Mouse (Mus musculus): Measurements from ENCODE around the gene Arhgap20.

DNA sequence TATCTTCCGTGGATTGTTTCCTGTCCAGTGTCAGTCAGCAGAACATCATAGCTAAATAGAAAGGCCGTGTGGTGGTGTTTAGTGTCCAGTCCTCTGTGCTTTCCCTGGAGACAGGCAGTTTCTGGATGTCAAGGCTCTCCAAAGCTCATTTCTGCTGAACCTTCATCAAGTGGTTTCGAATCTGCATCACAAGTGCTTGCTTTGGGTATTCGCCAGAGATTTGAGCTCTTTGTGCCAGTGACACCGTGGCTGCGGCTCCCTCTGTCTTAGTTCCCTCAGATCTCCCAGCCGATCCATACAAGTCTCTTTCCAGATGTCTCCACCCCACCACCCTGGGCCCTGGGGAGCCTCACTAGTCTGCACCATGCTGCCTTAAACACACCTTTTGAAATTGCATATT is 72.6 kb downstream of the Arhgap20 start:
- TF ChIP-seq CTCF (IDR thresholded peaks at IDR 0.05; ENCODE audit: control insufficient read depth, insufficient read depth, insufficient read length) (no peak), USF1 (IDR thresholded peaks at IDR 0.05; ENCODE audit: low read depth) (no peak), FOSL1 (IDR thresholded peaks at IDR 0.05; ENCODE audit: insufficient read depth, low read length, poor library complexity, severe bottlenecking) (no peak), MAX (IDR thresholded peaks at IDR 0.05) (no peak), MYOD1 (IDR thresholded peaks at IDR 0.05; ENCODE audit: control insufficient read depth, insufficient read length, low read depth) (no peak)

Data from C2C12 (cell line).